Mouse (Mus musculus) mouse embryonic stem cell (cell line): ENCODE measurements around the gene Cdk19.

ENCODE experiments used
- in situ Hi-C, 2 experiments: fragments of 300-500 bp; cut with MboI; formaldehyde crosslinking; loops; 1 replicate in 1 of 2; 3 replicates in 1 of 2; pipeline ENCODE4 v1.14.3; 2019 to 2020; ENCODE audit warnings: low sequenced_read_pairs in 2 of 2, low pct_unique_long_range_greater_than_20kb in 1 of 2, mixed read lengths in 1 of 2; ENCODE audit not compliant: unreplicated experiment in 1 of 2

The Cdk19 gene

DNA sequence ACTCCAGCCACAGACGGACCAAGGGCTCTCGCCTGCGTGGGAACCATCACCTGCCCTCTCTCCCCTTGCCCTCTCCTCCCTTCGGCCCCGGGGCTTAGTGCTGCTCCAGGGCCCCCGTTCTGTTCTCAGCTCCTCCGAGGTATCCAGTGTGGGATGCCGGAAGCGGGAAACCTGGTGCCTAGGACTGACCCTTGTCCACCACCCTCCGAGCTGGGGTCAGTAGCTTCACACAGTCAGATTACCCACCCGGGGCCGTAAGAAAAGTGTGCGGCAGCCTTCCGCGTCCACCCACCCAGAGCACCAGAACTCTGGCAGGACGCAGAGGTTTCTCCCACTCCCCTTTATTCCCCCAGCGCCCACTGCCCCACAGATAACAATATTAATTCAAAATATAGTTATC is 119.8 kb downstream of the Cdk19 start:
- in situ Hi-C loops = no loop called here

DNA sequence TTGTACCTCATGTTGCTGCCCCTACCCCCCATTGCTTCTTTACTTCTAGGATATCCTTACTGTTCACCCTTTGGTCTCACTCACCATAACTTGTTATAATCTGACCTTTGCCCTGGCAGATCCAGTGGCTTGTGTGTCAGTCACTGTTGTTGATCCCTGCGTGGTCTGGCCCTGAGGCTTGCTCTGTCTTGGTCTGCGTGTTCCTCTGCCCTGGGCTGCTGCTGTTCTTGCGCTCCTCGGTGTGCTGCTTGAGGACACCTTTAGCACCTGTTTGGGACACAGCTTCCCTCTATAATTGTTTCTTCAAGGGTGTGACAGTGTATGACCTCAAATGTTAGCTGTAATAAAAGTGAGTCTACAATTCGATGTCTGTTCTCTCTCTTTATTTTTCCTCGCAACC is 122.0 kb downstream of the Cdk19 start:
- in situ Hi-C loops = no loop called here

DNA sequence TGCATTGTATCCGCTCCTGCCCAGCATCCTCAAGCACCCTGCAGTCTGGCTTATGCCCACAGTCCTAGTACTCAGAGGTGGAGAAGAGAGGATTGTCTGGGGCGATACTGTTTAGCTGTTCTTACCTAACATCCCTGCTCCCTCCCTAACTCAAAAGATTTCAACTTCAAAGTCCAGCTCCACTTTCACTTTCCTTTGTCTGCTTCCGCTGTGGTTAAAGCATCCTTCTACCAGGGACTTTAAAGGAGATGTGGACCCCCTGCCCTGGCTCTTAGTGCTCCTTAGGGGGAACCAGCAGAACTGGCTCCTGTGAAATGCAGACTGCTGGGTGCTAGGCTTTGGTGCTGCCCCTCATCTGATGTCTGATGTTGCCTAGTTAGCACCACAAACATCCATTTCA is 122.9 kb downstream of the Cdk19 start:
- in situ Hi-C loops = no loop called here

DNA sequence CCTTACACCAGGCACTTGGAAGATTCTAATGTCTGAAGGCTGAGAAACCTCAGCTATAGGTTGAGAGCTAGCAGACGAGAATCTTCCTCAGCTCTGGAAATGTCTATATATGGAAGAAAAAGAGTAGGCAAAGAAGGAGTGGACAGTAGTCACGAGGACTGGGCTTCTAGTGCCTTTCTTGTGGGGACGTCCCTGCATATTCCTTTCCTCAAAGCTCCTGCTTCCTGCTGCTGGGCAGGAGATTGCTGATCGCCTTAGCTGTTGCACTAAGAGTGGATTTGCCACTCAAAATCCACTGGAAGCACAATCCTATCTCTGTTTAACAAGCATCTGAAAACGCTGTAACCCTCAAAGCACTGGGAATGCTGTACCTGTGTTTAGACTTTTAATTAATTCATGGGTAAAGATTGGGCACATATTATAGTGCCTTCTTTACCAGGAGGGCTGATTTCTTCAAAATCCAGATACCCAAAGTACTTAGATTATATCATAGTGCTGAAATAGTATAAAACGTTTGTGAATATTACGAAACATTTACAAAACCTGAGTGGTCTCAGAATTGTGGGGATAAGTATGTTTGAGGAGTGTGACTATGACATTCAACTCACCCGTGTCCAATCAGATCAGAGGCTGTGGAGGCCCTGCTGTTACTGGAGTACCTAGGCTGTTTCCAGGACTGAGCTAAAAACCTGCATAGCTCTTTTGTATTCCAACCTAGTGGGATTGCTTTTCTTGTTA is 128.0 kb downstream of the Cdk19 start:
- in situ Hi-C loops = no loop called here

DNA sequence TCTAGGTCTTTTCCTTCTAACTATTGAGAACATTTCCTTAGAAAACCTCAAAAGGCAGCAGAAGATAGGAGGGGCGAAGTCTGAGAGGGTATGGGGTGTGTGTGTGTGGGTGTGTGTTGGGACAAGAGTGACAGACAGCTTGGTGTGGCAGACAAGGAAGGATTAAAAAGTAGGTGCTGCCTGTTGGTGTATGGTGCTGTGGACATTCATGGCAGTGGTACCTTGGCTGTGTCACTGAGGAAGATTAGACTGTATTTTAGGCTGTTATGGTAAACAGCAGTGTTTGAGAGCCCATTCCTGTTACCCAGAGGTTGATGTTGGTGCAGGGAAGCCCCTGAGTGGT is 128.5 kb downstream of the Cdk19 start:
- in situ Hi-C loops = no loop called here

DNA sequence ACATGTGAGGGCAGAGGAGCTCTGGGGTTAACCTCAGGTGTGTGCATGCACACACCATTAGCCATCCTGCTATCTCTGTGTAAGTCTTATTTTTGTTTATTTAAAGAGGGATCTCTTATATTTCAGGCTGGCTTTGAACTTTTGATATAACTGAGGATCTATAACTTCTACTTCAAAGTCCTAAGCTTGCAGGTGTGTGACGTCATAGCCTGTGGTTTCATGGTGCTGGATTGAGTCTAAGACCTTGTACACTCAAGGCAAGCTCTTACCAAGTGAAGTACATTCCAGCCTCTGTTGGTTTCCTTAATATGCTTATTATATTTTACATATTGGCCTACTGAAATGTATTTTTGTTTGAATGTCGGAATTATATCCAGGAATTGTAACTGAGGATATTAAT is 129.8 kb downstream of the Cdk19 start:
- in situ Hi-C loops = no loop called here

DNA sequence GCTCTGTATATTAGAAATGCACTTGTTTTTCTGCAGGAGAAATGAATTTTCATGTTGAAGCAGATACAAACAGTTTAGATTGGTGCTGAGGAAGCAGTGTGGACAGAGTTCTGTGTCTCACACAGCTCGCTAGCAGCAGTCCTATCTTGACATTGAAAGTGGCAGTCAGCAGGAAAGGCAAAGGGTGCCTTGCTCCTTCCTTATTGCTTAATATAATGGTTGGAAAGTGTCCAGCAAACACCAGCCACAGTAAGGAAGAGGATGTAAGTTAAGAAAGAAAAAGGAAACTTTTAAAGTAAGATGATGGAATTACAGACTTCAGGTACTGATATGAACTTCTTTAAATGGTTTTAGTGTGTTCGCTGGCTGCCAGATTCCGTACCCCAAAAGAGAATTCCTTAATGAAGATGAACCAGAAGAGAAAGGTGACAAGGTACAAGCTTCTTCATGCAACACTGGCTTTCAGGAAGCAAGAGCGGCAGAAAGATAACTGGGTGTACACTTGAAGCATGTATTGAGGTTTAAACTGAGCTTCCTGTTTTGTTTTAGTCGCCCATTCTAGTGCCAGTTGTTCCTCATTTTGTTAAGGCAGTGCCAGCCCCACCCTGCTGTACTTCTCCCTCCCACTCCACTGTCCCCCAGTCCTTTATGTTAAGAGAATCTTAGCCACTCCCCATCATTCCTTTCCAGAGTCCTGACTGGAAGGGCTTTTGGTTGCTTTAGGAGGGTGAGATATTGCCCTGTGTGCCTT is 137.3 kb downstream of the Cdk19 start:
- in situ Hi-C loops = no loop called here

DNA sequence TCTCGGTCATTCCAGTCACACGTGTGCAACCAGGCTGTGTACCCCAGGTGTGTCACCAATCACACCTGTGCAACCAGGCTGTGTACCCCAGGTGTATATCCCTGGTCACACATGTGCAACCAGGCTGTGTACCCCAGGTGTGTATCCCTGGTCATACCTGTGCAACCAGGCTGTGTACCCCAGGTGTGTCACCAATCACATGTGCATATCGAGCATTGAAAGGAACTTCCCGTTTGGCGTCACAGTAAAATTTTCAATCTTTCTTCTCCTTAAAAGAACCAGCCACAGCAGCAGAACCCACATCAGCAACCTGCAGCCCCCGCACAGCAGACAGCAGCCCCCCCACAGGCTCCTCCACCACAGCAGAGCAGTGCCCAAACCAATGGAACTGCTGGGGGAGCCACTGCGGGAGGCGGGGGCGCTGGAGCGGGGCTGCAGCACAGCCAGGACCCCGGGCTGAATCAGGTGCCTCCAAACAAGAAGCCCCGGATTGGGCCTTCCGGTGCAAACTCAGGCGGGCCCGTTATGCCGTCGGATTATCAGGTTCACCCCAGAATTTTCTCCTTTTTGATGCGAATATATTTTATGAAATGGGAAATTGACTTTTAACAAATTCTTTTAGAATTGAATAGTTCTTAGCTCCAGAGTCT is 138.2 kb downstream of the Cdk19 start:
- in situ Hi-C loops = no loop called here

DNA sequence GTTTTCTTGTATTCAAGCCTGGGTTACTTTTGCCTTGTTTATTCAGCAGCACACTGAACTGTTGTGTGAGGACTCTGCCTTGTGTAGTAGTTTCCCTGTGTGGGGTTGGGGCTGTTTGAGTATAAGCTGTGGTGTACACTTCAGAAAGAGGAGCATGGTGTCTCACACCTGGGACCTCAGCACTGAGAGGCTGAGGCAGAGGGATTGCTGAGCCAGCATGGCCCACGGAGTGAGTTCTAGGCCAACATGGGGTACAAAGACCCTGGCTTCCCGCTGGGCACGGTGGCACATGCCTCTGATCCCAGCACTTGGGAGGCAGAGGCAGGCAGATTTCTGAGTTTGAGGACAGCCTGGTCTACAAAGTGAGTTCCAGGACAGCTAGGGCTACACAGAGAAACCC is 139.3 kb downstream of the Cdk19 start:
- in situ Hi-C loops = no loop called here

DNA sequence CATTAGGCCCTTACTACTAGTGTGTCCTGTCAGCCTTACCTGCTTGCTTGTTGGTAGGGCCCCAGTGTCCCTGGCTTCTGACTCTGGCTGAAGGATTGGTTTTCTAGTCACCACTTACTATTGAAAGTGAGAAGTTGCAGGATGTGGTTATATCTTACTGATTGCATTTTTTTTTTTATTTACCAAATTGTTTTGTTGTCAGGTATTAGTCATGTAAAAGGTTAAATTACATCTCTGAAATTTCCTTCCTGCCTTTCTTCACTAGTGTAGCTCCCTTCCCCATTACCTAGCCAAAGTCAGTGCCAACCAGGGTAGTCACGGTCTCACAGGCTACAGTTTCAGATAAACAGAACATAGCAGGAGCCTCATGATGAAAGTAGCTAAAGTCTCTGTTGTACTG is 139.9 kb downstream of the Cdk19 start:
- in situ Hi-C loops = no loop called here

DNA sequence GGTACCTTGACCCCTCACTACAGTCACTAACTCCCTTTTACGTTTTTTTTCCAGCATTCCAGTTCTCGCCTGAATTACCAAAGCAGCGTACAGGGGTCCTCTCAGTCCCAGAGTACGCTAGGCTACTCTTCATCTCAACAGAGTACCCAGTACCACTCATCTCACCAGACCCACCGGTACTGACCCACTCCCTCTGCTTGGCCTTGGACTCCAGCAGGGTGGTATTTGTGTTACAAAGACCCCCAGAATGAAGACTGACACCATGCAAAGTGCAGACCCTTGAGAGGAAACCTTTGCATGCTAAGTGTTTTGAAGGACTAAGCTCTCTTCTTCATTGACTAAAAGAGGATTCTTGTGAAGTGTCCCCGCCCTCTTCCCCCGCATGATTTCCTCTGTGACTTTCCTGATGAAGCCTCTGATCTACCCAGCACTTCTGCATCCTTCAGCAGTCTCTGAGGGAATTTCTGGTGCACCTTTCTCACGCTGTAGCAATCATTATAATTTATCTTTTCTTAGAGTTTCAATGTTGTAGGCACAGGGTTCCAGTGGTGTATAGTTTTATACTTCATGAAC is 140.3 kb downstream of the Cdk19 start:
- in situ Hi-C loops = no loop called here

DNA sequence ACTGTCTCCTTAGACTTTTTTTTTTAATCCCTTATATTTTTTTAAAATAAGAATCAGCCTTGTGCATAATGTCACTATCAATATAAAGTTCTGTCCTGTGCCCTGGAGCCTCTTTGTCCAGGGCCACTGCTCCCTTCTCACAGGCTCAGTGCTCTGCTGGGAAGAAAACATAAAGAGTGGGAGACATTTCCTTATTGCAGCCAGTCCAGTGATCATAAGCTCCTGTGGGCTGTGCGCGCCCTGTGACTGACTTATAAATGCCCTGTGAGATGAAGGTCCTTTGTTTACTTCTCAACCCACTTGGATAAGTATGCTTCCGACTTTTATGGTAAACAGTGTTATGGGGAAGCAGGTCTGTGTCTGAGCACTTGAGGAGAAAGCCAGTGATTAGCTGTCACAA is 142.2 kb downstream of the Cdk19 start:
- in situ Hi-C loops = no loop called here

DNA sequence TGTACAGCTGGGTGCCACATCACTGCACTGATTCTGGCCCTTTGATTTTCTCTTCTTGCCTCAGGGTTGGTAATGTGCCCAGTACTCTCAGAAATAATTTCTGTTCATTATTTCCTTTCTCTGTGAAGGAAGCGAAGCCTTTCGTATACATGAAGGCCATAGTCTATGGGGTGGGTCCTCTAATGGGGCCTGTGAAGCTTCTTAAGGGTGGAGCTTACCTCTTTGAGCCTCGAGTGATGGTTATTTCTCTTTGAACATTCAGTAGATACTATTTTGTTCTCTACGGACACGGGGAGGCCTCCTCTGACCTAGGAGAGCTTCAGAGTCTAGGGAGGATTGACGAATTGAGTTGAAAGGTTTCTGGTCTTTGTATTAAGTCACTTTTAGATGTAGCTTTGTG is 142.9 kb downstream of the Cdk19 start:
- in situ Hi-C loops = no loop called here

DNA sequence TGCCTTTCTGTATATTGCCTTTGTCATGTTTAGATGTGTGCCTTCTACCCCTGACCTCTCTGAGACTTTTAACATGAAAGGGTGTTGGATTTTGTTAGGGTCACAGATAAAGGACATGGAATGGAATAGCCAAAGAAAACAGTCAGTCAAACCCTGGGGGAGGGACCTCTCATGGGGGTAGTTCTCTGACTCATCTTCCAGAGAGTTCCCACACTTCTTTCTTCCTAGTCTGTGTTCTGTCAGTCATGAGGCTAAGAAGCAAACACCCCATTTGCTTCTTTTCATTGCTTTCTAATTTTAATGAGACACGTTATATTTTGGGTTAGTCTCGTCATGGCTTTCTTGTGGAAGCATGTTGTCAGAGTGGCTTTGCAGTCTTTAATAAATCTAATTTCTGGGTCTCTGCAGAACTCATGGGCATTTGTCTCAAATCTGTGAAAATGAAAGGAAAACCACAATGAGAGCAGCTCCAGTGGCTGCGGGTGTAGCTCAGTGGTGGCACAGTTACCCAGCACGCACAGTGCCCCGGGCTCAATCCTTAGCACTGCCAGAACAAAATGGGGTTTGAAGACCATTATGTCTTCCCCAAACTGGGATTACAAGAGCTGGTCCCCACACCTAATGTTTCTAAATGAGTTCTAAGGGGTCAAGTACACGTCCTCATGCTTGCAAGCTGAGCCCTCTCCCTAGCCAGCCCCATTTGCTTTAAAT is 149.9 kb downstream of the Cdk19 start:
- in situ Hi-C loops = no loop called here

DNA sequence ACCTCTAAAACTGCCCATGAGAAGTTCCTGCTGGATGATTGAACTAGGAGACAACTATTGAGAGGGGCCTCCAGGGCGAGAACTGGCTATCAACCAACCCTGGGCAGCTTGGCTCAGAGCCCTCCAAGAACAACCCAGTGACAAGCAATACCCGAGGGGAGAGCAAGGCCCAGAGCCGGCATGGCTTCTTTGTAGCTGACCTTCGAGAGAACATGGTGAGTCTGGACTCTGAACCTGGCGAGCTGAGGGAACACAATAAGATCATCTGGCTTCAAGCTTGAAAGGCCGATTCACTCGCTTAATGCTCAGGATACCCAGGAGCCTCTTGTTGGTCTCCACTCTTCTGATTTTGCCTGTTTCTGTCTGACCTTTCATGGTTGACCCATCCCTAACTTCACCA is 151.8 kb downstream of the Cdk19 start:
- in situ Hi-C loops = no loop called here

DNA sequence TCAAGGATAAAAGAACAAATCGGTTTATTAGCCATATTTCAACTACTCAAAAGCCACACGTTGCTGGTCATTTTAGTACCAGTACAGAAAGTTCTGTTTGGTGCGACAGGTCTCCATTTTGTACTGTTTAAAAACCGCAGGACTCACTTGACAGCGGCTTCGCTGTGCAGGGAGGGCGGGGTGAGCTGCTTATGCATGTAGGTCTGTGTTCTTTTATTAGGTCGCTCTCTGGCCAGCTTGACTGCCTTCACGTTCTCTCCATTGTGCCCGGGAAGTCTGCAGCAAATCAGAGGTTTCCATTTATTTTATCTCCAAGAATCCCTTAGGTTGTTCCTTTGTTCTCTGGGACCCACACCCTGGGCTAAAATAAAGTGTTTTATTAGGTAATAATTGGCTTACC is 152.4 kb downstream of the Cdk19 start:
- in situ Hi-C loops = no loop called here

DNA sequence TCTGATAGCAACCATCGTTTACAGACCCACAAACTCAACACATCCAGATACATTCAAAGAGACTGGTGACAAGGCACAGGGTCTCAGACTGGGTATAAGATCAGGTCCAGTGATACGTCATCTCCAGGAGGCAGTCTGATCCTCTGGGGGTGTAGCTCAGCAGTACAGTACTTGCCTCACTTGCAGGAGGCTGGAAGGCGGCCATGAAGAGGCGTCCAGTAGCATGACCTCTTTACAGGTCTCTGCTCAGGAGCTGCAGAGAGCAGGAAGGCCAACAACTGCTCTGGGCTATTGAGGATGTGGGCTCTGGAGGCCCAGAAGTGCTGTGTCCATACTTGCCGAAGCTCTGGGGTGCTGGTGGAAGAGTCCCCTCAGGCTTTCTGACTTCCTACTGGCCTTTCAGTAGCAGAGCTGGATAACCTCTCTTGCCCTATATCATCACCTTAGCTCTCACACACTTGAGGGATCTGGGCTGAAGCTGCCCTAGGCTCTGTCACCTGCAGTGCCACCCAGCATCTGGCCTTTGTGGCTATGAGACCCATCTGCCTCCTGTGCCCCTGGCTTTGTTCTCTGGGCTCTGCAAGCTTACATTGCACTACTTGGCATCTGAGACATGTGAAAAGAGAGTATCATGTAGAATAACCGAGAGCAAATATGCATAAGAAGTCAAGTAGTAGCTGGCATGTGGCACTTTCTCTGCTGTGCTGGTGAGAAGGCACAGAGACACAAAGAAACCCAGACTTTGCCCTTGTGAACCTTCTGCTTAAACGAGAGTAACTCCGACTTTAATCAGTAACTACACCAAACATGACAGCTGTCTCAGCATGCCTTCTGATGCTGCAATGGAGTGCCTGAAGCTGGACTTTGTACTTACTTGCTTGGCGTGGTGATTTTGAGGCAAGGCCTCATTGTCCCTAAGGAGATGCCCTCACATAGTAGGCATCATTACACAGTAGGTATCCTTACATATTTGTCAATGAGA is 155.1 kb downstream of the Cdk19 start:
- in situ Hi-C loops = no loop called here
